Mouse (Mus musculus): ENCODE results near the gene Cd27.
"Not testable (repeated sequence)": the region's sequence is repeated elsewhere in the genome, so short reads cannot be mapped to it uniquely, and the experiment has no call there.

Cd27 gene

DNA sequence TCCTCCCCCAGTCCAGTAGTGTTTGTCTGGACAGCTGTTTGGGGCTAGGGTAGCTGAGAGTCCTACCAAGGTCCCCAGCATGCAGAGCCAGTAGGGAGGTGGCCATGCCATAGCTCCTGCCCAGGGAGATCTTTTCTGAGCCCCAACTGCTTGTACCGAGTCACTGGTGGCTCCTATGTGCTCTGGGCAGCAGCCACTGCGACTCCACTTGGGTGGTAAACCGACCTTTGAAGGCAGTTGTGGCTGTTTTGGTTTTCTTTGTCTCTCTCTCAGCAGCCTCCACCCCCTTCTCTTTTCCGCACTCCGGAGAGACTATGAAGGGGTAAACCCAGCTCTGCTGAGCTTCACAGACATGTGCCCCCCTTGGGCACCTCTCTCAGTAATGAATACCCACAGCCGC lies at the start of gene Cd27:
Gene Cd27, minus strand, starts transcription at position 229 of the 400 bp plus-strand sequence.
- no peak for DNase-seq

DNA sequence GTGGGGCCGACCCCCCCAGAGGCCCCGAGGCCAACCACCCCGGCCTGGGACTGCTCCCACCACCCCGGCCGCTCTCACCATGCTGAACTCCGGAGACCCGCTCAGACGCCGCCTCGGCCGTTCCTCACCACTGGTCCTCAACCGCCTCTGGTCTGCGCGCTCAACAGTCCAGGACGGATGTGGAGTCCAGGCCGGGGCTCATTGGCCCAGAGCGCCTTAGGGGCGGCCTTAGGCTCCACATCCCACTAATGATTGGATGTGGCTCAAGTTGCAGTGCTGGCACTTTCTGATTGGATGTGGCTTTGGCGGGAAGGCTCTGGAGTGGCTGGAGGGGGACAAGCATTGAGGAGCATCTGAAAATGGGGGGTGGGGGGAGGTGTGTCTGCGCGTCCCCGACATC lies 49.1 kb upstream of the Cd27 start, which contains the start of gene Tuba3a:
Gene Tuba3a, minus strand, starts transcription at position 153 of the 400 bp plus-strand sequence.
- no peak for DNase-seq

DNA sequence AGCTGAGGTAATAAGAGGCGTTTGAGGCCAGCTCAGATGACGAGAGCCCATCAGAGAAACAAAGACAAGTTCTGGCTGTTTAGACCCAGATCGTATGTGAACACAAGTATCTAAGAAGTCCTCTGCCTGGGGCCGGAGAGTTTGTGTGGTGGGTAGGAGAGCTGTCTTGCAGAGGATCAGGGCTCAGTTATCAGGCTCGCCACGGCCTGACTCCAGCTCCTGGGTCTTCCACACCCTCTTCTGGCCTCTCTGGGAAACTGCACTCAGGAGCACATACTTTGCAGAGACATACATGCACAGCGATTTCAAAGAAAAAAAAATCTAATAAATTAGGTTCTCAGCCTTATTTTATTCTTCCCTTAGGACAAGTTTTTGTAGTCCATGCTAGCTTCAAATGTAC lies 47.9 kb upstream of the Cd27 start:
- DNase-seq, result no peak

- DNase-seq, result peak in 1 of 2 experiments; percentile 47
These were observed 47.4 kb upstream of the Cd27 start for GRCm38 (mm10) chr6:125284250-125284649.

DNA sequence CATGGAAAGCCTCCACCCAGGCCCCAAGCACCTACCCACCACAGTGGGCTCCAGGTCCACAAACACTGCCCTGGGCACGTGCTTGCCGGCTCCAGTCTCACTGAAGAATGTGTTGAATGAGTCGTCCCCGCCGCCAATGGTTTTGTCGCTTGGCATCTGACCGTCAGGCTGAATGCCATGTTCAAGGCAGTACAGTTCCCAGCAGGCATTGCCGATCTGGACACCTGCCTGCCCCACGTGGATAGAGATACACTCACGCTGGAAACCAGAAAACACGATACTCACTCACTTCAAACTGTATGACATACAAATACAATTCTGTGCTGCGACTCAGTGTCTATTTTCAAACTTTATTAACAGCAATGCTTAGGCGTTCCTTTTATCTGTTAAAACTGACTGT lies 45.9 kb upstream of the Cd27 start:
- not testable (repeated sequence) for DNase-seq

DNA sequence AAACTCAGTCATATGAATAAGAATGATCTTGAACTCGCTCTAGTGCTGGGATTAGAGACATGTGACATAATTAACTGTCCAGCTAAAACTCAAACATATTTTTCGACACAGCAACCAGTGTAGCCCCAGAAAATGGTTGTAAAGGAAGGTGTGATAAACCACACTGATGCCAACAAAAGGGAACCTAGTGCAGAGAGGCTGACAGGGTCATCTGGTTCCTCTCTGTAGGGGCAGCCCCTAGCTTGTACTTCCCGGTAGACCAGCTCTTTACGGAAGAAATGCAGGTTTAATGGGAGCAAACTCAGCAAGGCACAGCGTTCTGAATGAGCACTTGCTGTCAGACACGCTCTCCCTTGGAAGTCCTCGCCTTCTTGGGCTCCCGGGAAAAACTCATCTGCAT lies 42.9 kb upstream of the Cd27 start:
- DNase-seq, result no peak

- DNase-seq, result peak; percentile 70 to 81
These were observed 38.2 kb upstream of the Cd27 start for GRCm38 (mm10) chr6:125274841-125275563.

- DNase-seq, result no peak
These were observed 35.5 kb upstream of the Cd27 start for GRCm38 (mm10) chr6:125272228-125272785.

- peak; percentile 90 to 93 for DNase-seq
These were observed 34.8 kb upstream of the Cd27 start for GRCm38 (mm10) chr6:125271455-125272227.

DNA sequence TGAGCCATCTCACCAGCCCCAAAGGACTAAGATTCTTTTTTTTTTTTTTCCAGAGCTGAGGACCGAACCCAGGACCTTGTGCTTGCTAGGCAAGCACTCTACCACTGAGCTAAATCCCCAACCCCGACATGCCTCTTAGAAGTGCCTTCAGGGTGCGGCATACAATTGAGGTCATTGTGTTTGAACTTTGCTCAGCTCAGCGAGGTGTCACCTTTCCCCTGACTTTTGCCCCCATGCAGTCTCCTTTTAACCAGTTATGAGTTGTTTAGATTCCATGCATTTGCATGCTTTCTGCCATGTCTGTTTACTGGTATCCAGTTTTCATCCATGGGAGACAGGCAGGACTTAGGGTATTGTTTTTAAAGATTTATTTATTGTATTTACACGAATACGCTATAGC lies 32.0 kb upstream of the Cd27 start:
- DNase-seq, result no peak

- no peak for DNase-seq
These were observed 30.7 kb upstream of the Cd27 start for GRCm38 (mm10) chr6:125267469-125267868.

- not testable (repeated sequence) for DNase-seq
These were observed 29.8 kb upstream of the Cd27 start for GRCm38 (mm10) chr6:125266600-125266999.

DNA sequence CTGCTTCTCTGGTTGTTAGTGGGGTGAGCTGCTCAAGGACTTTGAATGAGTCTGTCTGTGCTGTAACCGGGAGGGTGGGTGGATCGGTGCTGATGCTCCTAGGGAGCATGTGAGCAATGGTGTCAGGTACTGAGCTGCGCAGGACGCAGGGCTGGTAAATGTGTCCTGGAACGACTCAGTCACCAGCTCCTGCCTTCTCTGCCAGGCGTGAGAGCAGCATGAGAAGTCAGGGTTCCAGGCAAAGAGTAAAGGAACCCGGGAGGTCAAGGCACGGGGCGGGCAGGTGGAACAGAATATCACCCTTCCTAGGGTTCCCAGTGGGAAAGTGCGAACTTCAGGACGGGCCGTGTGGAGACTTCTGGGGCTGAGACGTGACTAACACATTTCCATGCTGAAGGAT lies 29.3 kb upstream of the Cd27 start:
- DNase-seq, result no peak

GRCm38 (mm10) chr6:125265239-125265638 lies 28.4 kb upstream of the Cd27 start:
- no peak for DNase-seq

DNA sequence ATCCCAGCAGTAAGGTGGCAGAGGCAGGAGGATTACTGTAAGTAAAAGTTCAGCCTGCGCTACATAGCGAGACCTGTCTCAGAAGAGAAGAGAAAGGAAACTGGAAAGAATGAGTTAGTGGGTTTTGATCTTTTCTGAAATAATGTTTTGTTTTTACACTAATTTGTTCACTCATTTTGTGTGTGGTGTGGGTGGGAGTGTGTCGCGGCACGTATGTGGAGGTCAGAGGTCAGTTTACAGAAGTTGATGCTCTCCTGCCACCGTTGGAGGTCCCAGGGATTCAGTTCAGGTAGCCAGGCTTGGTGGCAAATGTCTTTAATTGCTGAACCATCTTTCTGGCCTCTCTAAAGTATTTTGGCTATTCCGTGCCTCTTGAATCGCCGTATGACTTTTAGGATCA lies 27.4 kb upstream of the Cd27 start:
- DNase-seq, result no peak

- DNase-seq, result no peak
These were observed 23.3 kb upstream of the Cd27 start for GRCm38 (mm10) chr6:125260006-125260555.

- peak in 1 of 2 experiments; percentile 31 for DNase-seq
These were observed 19.6 kb upstream of the Cd27 start for GRCm38 (mm10) chr6:125256222-125256966.

DNA sequence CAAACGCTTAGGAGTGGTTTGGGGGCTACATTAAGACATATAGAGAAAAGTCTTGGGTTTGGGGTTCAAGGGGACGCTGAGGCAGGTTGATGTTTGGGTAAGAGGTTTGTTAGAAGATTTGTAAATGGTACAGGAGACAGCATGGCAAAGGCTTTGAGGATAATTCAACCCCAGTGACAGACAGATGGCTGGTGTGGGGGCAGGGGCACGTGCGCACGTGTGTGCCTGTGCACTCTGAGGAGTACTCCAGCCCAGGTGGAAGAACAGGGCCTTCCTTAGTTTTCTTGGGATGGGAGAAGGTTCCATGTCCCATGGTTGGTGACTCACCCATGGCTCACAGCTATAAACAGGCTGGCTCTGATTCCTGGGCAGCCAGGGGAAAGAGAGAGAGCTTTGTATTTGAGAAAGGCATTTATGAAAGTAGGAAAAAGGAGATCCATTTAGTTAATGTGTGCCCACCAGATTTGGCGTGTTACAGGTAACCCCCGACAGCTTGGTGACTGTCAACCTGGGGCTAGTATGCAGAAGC lies 18.8 kb upstream of the Cd27 start:
- no peak for DNase-seq

GRCm38 (mm10) chr6:125253863-125254715 lies 17.3 kb upstream of the Cd27 start:
- DNase-seq, result peak in 1 of 2 experiments; percentile 36

- no peak for DNase-seq
These were observed 15.9 kb upstream of the Cd27 start for GRCm38 (mm10) chr6:125252711-125253110.

GRCm38 (mm10) chr6:125252285-125252684 lies 15.5 kb upstream of the Cd27 start:
- no peak for DNase-seq
